Mouse (Mus musculus) E14TG2a.4 (cell line): ENCODE results near the gene Pls3.
"Not testable (repeated sequence)": the region's sequence is repeated elsewhere in the genome, so short reads cannot be mapped to it uniquely, and the experiment has no call there.

ENCODE experiments used
- H3K27me3 ChIP-seq: 2 replicates; pipeline ENCODE4 v1.6.1; 2014; ENCODE audit warnings: low read length, control low read depth; ENCODE audit not compliant: insufficient read depth
- H3K36me3 ChIP-seq: 2 replicates; pipeline ENCODE4 v1.6.1; 2014; ENCODE audit warnings: low read length, control low read depth; ENCODE audit not compliant: insufficient read depth
- H3K4me1 ChIP-seq: replicated peaks from 2 replicates; pipeline ENCODE4 v1.6.1; 2014; ENCODE audit warnings: low read depth, low read length, control low read depth
- H3K4me3 ChIP-seq: replicated peaks from 2 replicates; pipeline ENCODE4 v1.5.1; 2014; ENCODE audit warnings: mild to moderate bottlenecking, low read length
- H3K9me3 ChIP-seq: 2 replicates; pipeline ENCODE4 v1.6.1; 2014; ENCODE audit warnings: low read length, control low read depth
- CTCF ChIP-seq: conservative IDR thresholded peaks from 2 replicates; pipeline ENCODE4 v1.5.1; 2014; ENCODE audit warnings: low read length
- NANOG ChIP-seq: IDR thresholded peaks from 2 replicates; pipeline ENCODE4 v1.6.1; 2014; ENCODE audit warnings: borderline replicate concordance, low read length, mixed read lengths
- POU5F1 ChIP-seq: IDR thresholded peaks from 2 replicates; pipeline ENCODE4 v1.6.1; 2014; ENCODE audit warnings: low read length, borderline replicate concordance

Gene Pls3

DNA sequence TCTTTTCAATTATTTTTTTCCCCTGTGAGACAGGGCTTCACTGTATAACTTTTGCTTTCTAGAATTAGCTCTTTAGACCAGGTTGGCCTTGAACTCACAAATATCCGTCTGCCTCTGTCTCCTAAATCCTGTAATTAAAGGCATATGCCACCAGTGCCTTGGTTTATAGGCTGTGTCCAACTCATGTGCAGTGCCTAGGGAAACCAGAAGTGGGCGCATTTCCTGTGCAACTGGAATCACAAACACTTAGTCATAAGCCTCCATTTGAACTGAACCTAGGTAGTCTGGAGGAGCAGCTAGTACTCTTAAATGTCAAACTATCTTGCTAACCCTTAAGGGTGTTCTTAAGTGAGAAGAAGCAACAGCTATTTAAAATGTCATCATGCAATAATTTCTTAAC lies 60.0 kb downstream of the Pls3 start:
- H3K27me3 ChIP-seq: no peaks in the 10 kb centered on the region
- H3K4me3 ChIP-seq: no peak overlapping the region
- no peaks in the 10 kb centered on the region for H3K4me1 ChIP-seq
- TF ChIP-seq CTCF: peak; percentile 86
- TF ChIP-seq POU5F1: no peak
- no peaks in the 10 kb centered on the region for H3K36me3 ChIP-seq
- no peaks in the 10 kb centered on the region for H3K9me3 ChIP-seq

DNA sequence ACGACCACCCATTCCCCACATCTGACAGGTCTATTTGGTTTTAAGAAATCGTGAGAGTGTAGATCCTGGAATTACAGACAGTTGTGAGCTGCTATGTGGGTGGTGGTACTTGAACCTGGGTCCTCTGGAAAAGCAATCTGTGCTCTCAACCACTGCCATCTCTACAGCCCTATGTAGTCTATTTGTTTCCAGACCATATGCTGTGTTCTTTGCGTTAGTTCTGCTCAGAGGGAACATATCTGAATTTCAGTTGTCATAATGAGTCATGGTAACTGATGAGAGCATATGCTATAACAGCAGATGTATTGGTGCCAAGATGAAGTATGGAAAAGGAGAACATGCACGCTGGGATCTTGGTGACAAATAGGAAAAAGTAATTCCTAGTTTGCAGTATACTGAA lies 60.9 kb downstream of the Pls3 start:
- H3K4me3 ChIP-seq: no peak overlapping the region
- H3K9me3 ChIP-seq: no peaks in the 10 kb centered on the region
- H3K36me3 ChIP-seq: no peaks in the 10 kb centered on the region
- no peaks in the 10 kb centered on the region for H3K4me1 ChIP-seq
- TF ChIP-seq CTCF (no peak), POU5F1 (no peak), NANOG (no peak)
- H3K27me3 ChIP-seq: no peaks in the 10 kb centered on the region

DNA sequence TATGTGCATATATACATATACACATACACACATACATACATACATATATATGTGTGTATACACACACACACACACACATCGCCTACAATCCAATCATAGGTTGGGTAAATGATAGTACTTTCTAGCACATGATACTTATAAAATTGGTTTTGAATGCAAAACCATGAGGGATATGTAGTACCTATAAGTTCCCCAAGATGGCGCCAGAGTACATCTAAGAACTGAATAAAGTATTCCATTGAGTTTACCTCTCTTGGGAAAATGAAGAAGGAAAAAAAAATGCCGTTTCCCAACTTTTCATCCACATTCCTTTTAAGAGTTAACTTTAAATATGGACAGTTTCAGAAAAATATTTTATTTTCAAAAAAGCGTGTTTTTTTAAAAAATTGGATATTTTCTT lies 78.4 kb downstream of the Pls3 start:
- H3K4me3 ChIP-seq: no peak overlapping the region
- no peaks in the 10 kb centered on the region for H3K27me3 ChIP-seq
- peaks cover 3% of the 10 kb centered on the region; the same call in 1 of the 2 replicates for H3K9me3 ChIP-seq
- TF ChIP-seq CTCF: peak; percentile 53
- no peak for TF ChIP-seq POU5F1
- no peaks in the 10 kb centered on the region for H3K36me3 ChIP-seq
- H3K4me1 ChIP-seq: no peaks in the 10 kb centered on the region

DNA sequence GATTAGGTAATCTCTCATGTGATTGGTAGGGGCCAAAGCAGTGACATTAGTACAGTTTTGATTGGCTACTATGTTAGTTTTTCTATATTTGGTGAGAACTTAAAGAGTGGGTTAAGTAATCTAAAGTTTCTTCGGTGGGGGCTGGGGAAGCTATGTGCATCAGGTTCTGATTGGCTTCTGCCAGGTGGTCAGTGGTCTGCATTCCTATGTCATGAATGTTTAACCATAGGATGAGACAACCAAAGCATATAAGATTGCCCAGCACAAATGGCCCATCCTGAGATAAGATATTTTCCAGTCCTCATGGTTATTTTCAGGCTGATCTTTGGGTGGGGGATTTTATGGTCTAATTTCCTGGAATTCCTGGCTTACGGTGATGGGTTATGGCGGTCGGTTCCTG lies 95.2 kb downstream of the Pls3 start:
- no peak for TF ChIP-seq CTCF
- TF ChIP-seq POU5F1: no peak
- TF ChIP-seq NANOG: no peak

DNA sequence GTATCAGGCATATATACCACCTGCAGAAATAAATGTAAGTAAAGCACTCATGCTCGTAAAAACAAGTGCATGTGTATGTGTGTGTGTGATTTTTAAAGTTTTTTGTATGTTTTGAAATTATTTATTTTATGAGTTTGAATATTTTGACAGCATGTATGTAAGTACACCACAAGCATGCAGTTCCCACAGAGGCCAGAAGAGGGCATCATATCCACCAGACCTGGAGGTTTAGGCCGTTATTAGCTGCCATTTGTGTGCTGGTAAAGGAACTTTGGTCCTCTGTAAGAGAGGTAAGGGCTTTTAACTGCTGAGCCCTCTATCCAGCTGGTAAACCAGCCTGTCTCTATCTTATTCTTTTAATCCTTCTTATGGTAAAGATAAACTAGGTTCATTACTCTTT lies 97.5 kb downstream of the Pls3 start:
- Histone ChIP-seq H3K9me3 (no peaks in the 10 kb centered on the region), H3K36me3 (no peaks in the 10 kb centered on the region), H3K27me3 (no peaks in the 10 kb centered on the region), H3K4me3 (no peak overlapping the region), H3K4me1 (peaks cover 19% of the 10 kb centered on the region)
- TF ChIP-seq CTCF: peak; percentile 75
- TF ChIP-seq NANOG: no peak

More for the DNA sequence above, 95.2 kb downstream of the Pls3 start:
- no peaks in the 10 kb centered on the region for H3K27me3 ChIP-seq
- no peaks in the 10 kb centered on the region for H3K9me3 ChIP-seq
- peaks cover 19% of the 10 kb centered on the region for H3K4me1 ChIP-seq
- no peak overlapping the region for H3K4me3 ChIP-seq
- H3K36me3 ChIP-seq: no peaks in the 10 kb centered on the region

DNA sequence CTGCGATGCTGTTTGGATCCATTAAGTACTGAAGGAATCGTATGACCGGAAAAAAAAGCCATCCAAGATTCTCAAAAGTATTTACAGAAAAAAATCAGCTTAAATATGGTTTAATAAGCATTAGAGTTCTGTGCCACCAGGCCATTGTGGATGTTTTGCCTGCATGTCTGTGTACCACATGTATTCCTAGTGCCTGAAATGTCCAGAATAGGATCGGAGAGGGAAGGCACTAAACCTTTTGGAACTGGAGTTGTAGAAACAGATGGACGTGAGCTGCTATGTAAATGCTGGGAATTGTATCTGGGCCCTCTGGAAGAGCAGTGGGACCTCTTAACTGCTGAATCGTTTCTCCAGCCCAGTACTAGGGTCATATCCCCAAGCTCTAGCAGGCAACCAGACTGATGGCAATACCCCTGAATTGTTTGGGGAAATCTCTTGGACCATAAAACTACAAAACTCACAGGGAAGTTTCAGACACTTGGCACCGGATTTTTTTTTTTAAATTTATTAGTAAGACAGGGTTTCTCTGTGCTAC lies 110.1 kb downstream of the Pls3 start:
- H3K4me1 ChIP-seq: peaks cover 19% of the 10 kb centered on the region
- no peaks in the 10 kb centered on the region for H3K27me3 ChIP-seq
- peak overlapping the region; percentile 83 for H3K4me3 ChIP-seq
- H3K9me3 ChIP-seq: no peaks in the 10 kb centered on the region
- TF ChIP-seq NANOG: no peak
- no peak for TF ChIP-seq CTCF
- no peak for TF ChIP-seq POU5F1
- peaks cover 8% of the 10 kb centered on the region; the same call in 1 of the 2 replicates for H3K36me3 ChIP-seq

DNA sequence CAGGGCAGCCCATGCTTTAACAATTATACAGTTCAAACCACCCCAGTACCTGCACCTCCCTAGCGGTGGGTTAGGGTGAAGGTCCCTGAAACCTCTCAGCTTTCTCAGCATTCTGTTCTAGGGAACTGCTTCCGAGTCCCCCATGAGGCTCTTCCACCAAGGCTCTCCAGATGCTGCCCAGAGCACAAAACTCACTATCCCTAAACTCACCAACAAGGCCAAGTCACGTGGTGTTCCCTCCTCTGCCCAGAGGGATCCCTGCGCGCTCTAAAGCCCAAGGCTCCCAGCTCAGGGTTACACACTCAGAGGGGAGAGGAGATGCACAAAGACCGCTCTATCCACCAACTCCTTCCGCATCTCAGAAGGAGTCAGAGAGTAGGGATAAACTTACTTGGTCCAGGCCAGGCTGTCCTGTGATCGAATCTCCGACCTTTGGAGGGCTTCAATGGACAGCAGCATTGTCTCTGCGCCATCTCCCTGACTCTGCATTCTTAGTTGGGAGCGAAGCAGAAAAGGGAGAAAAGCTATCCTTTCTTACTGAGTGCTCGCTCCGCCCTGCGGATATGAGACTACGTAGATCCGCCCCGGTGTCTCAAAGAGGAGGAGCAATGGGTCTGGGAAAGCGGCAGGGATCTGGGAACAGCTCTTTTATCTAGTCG lies 110.7 kb downstream of the Pls3 start:
- no peaks in the 10 kb centered on the region for H3K27me3 ChIP-seq
- peak overlapping the region; percentile 83 for H3K4me3 ChIP-seq
- TF ChIP-seq CTCF (no peak), POU5F1 (no peak)
- no peaks in the 10 kb centered on the region for H3K9me3 ChIP-seq
- H3K4me1 ChIP-seq: peaks cover 13% of the 10 kb centered on the region
- peaks cover 8% of the 10 kb centered on the region; the same call in 1 of the 2 replicates for H3K36me3 ChIP-seq

DNA sequence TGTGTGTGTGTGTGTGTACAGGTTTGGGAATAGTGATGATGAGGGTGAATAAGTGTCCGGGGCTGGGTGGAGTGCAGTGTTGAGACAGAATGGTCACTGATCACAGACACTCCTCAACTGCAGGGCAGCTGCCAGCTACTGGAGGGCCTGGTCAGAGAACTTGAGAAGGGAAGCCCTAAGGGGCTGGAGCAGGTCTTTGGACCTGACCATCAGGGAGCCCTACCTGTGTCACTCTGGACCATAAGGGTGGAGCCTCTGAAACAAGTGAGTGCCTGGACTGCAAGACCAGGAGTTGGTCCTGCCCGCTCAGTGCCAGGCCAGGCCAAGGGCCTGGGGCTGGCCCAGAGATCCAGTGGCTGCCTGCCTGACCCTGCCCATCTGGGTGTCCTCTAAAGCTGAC lies 115.5 kb downstream of the Pls3 start:
- not testable (repeated sequence) for H3K9me3 ChIP-seq, H3K36me3 ChIP-seq, H3K27me3 ChIP-seq
- peaks cover 12% of the 10 kb centered on the region for H3K4me1 ChIP-seq
- H3K4me3 ChIP-seq: 0 out of 2 replicates have a peak overlapping the region, but pooled peaks have one; percentile 39

DNA sequence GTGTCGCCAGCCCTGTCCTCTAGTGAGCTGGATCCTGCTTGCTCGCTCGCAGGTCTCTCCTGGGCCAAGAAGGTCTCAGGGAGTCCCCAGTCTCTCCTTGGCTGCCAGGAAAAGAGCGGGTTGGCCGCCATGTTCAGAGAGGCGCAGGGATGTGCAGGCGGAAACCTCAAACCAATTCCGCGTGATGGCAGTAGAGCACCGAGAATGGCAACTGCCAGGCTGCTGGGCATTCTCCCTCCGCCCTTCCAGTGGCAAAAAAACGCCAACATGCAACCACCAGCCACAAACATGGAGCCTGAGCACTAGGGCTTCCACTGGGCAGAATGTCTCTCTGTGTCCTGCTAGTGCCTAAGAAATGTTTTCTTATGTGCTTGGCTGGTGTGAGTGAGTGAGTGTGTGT lies 115.9 kb downstream of the Pls3 start:
- H3K9me3 ChIP-seq, H3K27me3 ChIP-seq, H3K36me3 ChIP-seq: not testable (repeated sequence)
- 0 out of 2 replicates have a peak, but pooled peaks have one; percentile 7 for TF ChIP-seq CTCF
- Histone ChIP-seq H3K4me3 (0 out of 2 replicates have a peak overlapping the region, but pooled peaks have one; percentile 39), H3K4me1 (peaks cover 12% of the 10 kb centered on the region)
